Mouse (Mus musculus) ovary, adult 2 months (tissue): ENCODE measurements around the gene Efnb1. TPM values are rescaled to one million over a fixed set of nuclear protein-coding genes. Genes with fewer than 3 reads are reported as not detected.

ENCODE experiments used
- polyA plus RNA-seq: library from polyadenylated mRNA; depleted of rRNA; stranded (reverse); fragments of >200 nt; gene quantifications from 2 replicates; pipeline ENCODE4 v1.2.3, GENCODE M21; 2012; rRNA removed

Gene Efnb1
- 92.1 and 96.8 TPM in 2 replicates for polyA plus RNA-seq

GRCm38 (mm10) chrX:99135523-99136258 is at the start of gene Efnb1:
Efnb1 (plus strand) TSS chrX:99136130.

Other genes starting within 250 kb of the Efnb1 start
- 13.7 and 14.1 TPM in 2 replicates for gene Ophn1, start 245.1 kb upstream of the Efnb1 start, polyA plus RNA-seq
- gene Yipf6, start 199.8 kb upstream of the Efnb1 start, polyA plus RNA-seq = 9.1 and 11.5 TPM in 2 replicates
- 30.3 and 39.5 TPM in 2 replicates for gene Stard8, start 132.9 kb upstream of the Efnb1 start, polyA plus RNA-seq